Mouse (Mus musculus) forebrain, postnatal 0 days (tissue): ENCODE data around the gene Fblim1. TPM values are rescaled to one million over a fixed set of nuclear protein-coding genes. Genes with fewer than 3 reads are reported as not detected.

Experiments
- ATAC-seq: fragments of 200-750 bp; cut with Nextera tagmentation; 2 replicates; pipeline ENCODE4 v1.8.0; 2017; ENCODE audit warnings: mild to moderate bottlenecking, moderate library complexity
- DNase-seq: peaks from one replicate; pipeline ENCODE4 v3.0.0-alpha.2; 2015
- H3K27ac ChIP-seq: fragments of 300-500 bp; sonication (generic); 2 replicates; pipeline ENCODE4 v1.5.1; 2014; ENCODE audit warnings: low read depth, mild to moderate bottlenecking, antibody characterized with exemption, low read length, moderate library complexity, mixed read lengths
- H3K27me3 ChIP-seq: fragments of 300-500 bp; sonication (generic); 2 replicates; pipeline ENCODE4 v1.6.1; 2014; ENCODE audit warnings: mild to moderate bottlenecking, low read length, mixed read lengths; ENCODE audit not compliant: insufficient read depth
- H3K36me3 ChIP-seq: fragments of 300-500 bp; sonication (generic); 2 replicates; pipeline ENCODE4 v1.6.1; 2014; ENCODE audit warnings: mild to moderate bottlenecking, moderate library complexity; ENCODE audit not compliant: insufficient read depth
- H3K4me1 ChIP-seq: fragments of 300-500 bp; sonication (generic); 2 replicates; pipeline ENCODE4 v1.6.1; 2014; ENCODE audit warnings: antibody characterized with exemption; ENCODE audit not compliant: insufficient read depth
- H3K4me2 ChIP-seq: fragments of 300-500 bp; sonication (generic); 2 replicates; pipeline ENCODE4 v1.6.1; 2014; ENCODE audit warnings: low read depth, mild to moderate bottlenecking, moderate library complexity
- H3K4me3 ChIP-seq: fragments of 300-500 bp; sonication (generic); 2 replicates; pipeline ENCODE4 v1.5.1; 2014; ENCODE audit warnings: low read depth, low read length, mixed read lengths
- H3K9ac ChIP-seq: fragments of 300-500 bp; sonication (generic); 2 replicates; pipeline ENCODE4 v1.6.1; 2014; ENCODE audit warnings: mild to moderate bottlenecking
- H3K9me3 ChIP-seq: fragments of 300-500 bp; sonication (generic); 2 replicates; pipeline ENCODE4 v1.6.1; 2016; ENCODE audit warnings: low read length
- CTCF ChIP-seq: sonication (generic); IDR thresholded peaks from 2 replicates; pipeline ENCODE4 v1.5.1; 2016; ENCODE audit warnings: antibody characterized with exemption, control low read depth, low read depth
- WGBS: fragments of 180-500 bp; shearing (Covaris S2); extraction: QIAGEN DNeasy Blood & Tissue Kit; methylation state at CpG from one replicate; pipeline ENCODE4 v1.1.7; 2014; 5-methylcytosine and 5-hydroxymethylcytosine counted together
- polyA plus RNA-seq: library from polyadenylated mRNA; unstranded; fragments of >200 nt; fragmentation: Nextera tagmentation; extraction: Ambion mirVana; gene quantifications from 2 replicates; pipeline ENCODE4 v1.2.1, GENCODE M21; 2015
- total RNA-seq: library from RNA; depleted of rRNA; stranded (reverse); fragments of >200 nt; gene quantifications from 2 replicates; pipeline ENCODE4 v1.2.3, GENCODE M21; 2014

The Fblim1 gene
- total and polyA plus RNA-seq, 2 experiments from 2014 or later: 20.8 to 26.1 TPM

DNA sequence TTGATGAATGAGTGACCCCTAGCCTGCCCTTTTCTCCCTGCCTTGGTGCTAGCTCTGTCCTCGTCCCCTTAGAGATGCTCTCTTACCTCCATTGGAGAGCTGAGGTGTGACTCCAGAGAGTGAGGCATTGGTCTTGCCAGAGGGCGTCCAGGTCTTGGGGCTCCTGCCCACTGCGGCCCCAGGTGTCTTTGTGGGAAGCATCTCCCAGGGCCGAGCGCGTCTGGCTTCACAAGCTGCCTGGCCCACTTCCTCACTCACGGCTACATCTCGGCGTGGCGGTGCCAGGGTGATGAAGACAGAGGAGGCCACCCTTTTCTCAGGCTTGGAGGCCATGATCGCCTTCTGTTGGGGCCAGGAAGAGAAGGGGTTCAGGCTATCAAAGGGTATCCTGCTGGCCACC lies 10.8 kb downstream of the Fblim1 start:
- Histone ChIP-seq H3K27ac (no peak overlapping the region), H3K27me3 (no peaks in the 10 kb centered on the region), H3K9ac (no peak overlapping the region), H3K4me1 (no peaks in the 10 kb centered on the region), H3K4me2 (no peak overlapping the region), H3K4me3 (no peak overlapping the region), H3K36me3 (peaks cover 3% of the 10 kb centered on the region; the same call in 1 of the 2 replicates), H3K9me3 (no peaks in the 10 kb centered on the region)
- no peak for ATAC-seq
- 89% methylated on average over 11 of the region's 11 CpGs for WGBS
- TF ChIP-seq CTCF: no peak
- no peak for DNase-seq

DNA sequence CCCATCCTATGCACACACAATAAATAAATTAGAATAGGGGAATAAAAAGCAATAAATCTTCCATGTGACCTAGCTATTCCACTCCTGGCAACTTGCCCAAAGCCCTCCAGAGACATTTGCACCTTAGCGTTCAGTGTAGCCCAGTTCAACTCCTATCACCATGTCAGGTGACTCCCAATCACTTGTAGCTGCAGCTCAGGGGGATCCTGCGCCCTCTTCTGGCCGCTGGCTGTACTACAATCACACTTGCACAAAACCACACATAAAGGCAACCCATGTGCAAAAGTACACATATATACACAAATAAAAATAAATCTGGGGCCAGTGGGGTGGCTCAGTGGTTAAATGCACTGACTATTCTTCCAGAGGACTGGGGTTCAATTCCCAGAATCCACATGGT lies 14.3 kb downstream of the Fblim1 start:
- Histone ChIP-seq H3K4me3 (no peak overlapping the region), H3K36me3 (peaks cover 3% of the 10 kb centered on the region; the same call in 1 of the 2 replicates), H3K9ac (no peak overlapping the region), H3K27ac (no peak overlapping the region), H3K4me2 (no peak overlapping the region), H3K9me3 (no peaks in the 10 kb centered on the region), H3K27me3 (no peaks in the 10 kb centered on the region), H3K4me1 (no peaks in the 10 kb centered on the region)
- DNase-seq (peak; percentile 39), ATAC-seq (no peak)
- TF ChIP-seq CTCF: peak; percentile 73
- 26% methylated on average over 3 of the region's 3 CpGs for WGBS

DNA sequence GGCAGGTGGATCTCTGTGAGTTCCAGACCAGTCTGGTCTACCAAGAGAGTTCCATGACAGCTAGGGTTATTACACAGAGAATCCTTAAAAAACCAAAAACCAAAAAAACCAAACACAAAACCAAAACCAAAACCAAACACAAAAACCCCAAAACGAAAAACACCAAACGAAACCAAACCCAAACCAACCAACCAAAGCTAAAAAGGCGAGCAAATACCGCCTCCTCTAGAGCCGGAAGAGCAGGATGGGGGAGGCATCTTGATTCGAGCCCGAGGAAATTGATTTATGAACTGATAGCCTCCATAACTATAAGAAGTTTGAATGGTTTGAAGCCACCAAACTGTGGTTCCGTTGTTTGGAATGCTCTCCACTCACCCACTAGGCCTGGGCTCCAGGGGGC lies 22.0 kb downstream of the Fblim1 start:
- Histone ChIP-seq H3K27me3 (no peaks in the 10 kb centered on the region), H3K27ac (no peak overlapping the region), H3K36me3 (no peaks in the 10 kb centered on the region), H3K9me3 (no peaks in the 10 kb centered on the region), H3K4me2 (no peak overlapping the region), H3K9ac (no peak overlapping the region), H3K4me3 (no peak overlapping the region), H3K4me1 (no peaks in the 10 kb centered on the region)
- ATAC-seq (no peak), DNase-seq (no peak)
- WGBS: 95% methylated on average over 8 of the region's 8 CpGs
- TF ChIP-seq CTCF: no peak

DNA sequence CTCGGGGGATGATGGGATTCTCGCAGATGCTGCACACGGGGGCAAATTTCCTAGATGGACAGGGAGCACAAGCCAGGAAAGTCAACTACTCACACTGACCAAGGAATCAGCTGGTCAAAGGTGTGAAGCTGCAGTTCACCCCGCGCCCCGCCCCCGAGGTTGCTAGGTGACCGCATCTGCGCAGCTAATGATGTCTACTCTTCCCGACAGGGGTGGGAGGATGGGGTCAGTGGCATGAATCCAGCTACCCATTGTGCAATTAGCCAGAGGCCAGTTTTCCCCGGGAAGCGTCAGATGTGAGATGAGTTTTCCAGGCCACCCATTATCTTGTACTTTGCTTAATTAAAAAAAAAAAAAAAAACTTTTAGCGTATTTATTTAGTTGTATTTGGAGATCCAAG lies 24.8 kb downstream of the Fblim1 start:
- TF ChIP-seq CTCF: no peak
- DNase-seq: no peak

DNA sequence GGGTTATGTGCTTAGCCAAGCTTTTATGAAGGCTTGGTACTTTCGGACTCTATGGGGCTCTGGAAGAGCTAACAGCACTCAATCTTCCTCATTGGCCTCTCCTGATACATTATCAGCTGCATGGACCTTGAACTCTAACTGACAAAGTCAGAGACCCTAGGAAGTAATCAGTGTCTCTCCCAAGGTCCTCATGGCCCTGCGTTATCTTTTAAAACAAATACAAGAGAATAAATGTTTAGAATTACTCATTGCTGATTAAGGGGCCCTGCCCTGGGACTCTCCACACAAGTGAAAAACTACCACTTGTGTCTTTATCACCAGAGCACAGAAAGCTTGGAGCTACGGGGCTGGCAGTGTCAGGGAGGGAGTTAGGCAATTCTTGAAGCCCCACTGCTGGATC lies 27.1 kb downstream of the Fblim1 start:
- Histone ChIP-seq H3K4me1 (no peaks in the 10 kb centered on the region), H3K4me2 (no peak overlapping the region), H3K36me3 (no peaks in the 10 kb centered on the region), H3K9ac (no peak overlapping the region), H3K4me3 (no peak overlapping the region), H3K27ac (no peak overlapping the region), H3K27me3 (no peaks in the 10 kb centered on the region), H3K9me3 (no peaks in the 10 kb centered on the region)
- WGBS: 78% methylated on average over 3 of the region's 3 CpGs
- no peak for ATAC-seq
- TF ChIP-seq CTCF: no peak
- DNase-seq: no peak

More for the DNA sequence above, 24.8 kb downstream of the Fblim1 start:
- Histone ChIP-seq H3K4me2 (no peak overlapping the region), H3K9me3 (no peaks in the 10 kb centered on the region), H3K36me3 (no peaks in the 10 kb centered on the region), H3K4me3 (no peak overlapping the region), H3K9ac (no peak overlapping the region), H3K4me1 (no peaks in the 10 kb centered on the region), H3K27ac (no peak overlapping the region), H3K27me3 (no peaks in the 10 kb centered on the region)
- ATAC-seq: no peak
- 82% methylated on average over 13 of the region's 13 CpGs for whole genome bisulfite sequencing

DNA sequence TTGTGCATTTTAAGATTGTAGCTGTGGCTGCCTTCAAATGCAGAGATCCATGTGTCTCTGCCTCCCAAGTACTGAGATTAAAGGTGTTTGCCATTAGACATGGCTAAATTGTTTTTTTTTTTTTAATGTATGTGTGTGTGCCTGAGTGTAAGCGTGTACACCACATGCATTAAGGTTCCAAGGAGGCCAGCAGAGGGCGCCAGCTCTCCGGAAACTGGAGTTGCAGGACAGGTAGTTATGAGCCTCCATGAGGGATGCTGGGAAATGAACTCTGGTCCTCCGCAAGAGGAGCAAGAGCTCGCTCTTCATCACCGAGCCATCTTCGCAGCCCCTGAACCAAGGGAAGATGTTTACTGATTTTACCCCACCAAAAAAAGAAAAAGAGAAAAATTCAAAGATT lies 29.0 kb downstream of the Fblim1 start:
- no peaks in the 10 kb centered on the region for H3K9me3 ChIP-seq
- no peaks in the 10 kb centered on the region for H3K27me3 ChIP-seq
- 93% methylated on average over 7 of the region's 7 CpGs for WGBS
- no peaks in the 10 kb centered on the region for H3K4me1 ChIP-seq
- no peak overlapping the region for H3K4me2 ChIP-seq
- no peaks in the 10 kb centered on the region for H3K36me3 ChIP-seq
- no peak for DNase-seq
- ATAC-seq: no peak
- H3K4me3 ChIP-seq: no peak overlapping the region
- H3K27ac ChIP-seq: no peak overlapping the region
- no peak overlapping the region for H3K9ac ChIP-seq
- peak; percentile 33 for TF ChIP-seq CTCF

DNA sequence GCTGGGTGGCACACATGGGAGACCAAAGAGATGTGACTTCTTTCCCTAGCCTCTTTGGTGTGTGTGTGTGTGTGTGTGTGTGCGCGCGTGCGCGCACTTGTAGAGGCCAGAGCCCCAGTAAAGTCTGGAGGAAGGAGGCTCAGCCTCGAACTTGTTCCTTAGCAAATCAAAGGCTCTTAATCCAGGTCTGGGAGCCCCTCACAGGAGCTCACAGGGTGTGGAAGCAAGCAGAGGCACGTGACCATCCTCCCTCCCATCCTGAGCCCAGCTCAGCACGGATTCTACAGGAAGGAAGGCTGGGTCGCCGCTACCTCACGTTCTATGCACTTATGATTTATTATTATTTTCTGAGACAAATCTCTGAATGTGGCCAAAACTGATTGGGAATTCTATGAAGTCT lies 29.5 kb downstream of the Fblim1 start:
- 86% methylated on average over 11 of the region's 11 CpGs for WGBS
- Histone ChIP-seq H3K36me3 (no peaks in the 10 kb centered on the region), H3K9ac (no peak overlapping the region), H3K27me3 (no peaks in the 10 kb centered on the region), H3K27ac (no peak overlapping the region), H3K4me3 (no peak overlapping the region), H3K4me1 (no peaks in the 10 kb centered on the region), H3K9me3 (no peaks in the 10 kb centered on the region), H3K4me2 (no peak overlapping the region)
- no peak for ATAC-seq
- no peak for DNase-seq
- TF ChIP-seq CTCF: no peak
